Mouse (Mus musculus) cortical plate, adult 2 months (tissue): ENCODE results near the gene Zfp609.

Experiments
- CTCF ChIP-seq: fragments of 200-500 bp; IDR thresholded peaks from 2 replicates; pipeline ENCODE4 v1.5.1; 2011; ENCODE audit warnings: mild to moderate bottlenecking, control low read depth, low read length; ENCODE audit not compliant: insufficient read depth; ENCODE audit errors: extremely low read depth
- POLR2A ChIP-seq: fragments of 200-500 bp; IDR thresholded peaks from 2 replicates; pipeline ENCODE4 v1.6.1; 2011; ENCODE audit warnings: mild to moderate bottlenecking, low read length, control low read depth; ENCODE audit not compliant: insufficient read depth; ENCODE audit errors: extremely low read depth

GRCm38 (mm10) chr9:65653741-65654140 lies 173.6 kb downstream of the Zfp609 start:
- TF ChIP-seq POLR2A (no peak), CTCF (no peak)
